Mouse (Mus musculus): Measurements from ENCODE around the gene Kiss1r. TPM values are rescaled to one million over a fixed set of nuclear protein-coding genes. Genes with fewer than 3 reads are reported as not detected.
"Not testable (repeated sequence)": the region's sequence is repeated elsewhere in the genome, so short reads cannot be mapped to it uniquely, and the experiment has no call there.

Kiss1r gene
- total RNA-seq (2021): 1 to 10 TPM; 7.1 to 7.8 TPM

DNA sequence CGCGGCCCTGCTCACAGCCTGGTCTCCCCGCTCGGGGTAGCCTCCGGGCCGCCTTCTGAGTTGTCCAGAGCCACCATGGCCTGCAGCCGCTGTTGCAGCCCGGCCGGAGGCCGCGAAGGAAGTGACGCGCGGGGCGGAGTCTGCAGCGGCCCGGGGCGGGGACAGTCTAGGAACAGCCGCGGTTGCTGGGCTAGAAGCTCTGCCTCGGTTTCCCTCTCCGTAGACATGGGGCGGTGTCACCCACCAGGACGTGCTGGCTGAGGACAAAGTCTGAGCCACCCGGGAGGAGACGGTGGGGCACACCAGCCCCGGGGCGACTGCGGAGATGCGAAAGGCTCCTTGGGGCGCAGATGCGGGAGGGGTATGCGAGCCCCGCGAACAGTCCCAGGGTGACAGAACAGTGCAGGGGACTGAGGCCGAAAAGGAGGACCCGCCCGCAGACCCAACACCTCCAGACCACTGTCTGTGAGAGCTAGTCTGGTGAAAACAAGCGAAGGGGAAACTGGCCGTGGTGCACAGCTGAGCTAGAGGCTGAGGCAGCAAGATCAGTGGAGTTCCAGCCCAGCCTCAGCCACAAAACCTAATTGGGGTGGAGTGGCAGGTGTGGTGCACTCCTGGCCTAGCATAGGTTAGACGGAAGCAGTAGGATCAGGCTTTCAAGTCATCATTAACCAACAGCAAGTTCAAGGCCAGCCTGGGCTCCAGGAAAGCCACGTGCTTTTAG, at the start of gene Kiss1r:
Kiss1r (plus strand) TSS at position 164 of the 724 bp plus-strand sequence.
- intact Hi-C loops (cut with DNase I): no loop called here

DNA sequence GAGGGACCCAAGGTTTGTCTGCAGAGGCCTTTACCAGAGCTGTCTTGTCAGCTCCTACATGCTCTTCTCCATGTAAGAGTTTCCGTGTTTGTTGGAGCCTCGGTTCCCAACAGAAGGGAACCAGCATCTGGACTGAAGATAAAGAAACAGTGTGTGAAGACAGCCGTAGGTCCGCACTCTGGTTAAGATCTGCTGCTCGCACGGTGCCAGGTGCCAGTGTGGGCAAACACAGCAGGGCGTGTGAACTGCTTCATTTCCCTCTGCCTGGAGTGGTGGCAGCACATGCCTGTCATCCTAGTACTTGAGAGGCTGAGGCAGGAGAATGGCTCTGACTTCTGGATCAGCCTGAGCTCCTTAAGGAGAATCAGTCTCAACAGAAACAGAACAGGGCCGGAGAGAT, 44.9 kb upstream of the Kiss1r start:
- intact Hi-C loops (cut with DNase I): no loop called here
- peak in 1 of 2 experiments; percentile 64 for DNase-seq (ENCODE audit: low spot score in 2 of 2)

More for the DNA sequence above, at the start of gene Kiss1r:
- peak; percentile 85 to 86 for DNase-seq (ENCODE audit: low spot score in 2 of 2)

DNA sequence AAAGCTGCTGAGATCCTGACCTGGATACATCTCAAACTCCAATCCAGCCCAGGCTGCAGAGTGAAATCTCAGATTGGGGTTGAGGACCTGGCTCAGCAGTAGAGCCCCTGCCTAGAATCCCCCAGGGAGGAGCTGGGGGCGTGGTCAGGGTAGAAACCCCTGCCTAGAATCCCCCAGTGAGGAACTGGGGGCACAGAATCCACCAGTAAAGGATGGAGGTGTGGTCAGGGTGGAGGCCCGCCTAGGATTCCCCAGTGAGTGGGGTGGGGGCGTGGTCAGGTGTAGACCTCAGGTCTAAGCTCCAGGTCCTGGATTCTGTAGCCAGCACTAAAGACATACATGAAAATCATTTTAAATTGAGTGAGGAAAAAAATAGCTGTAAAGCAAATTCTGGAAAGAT, 43.9 kb upstream of the Kiss1r start:
- intact Hi-C loops (cut with DNase I): no loop called here
- DNase-seq (ENCODE audit: low spot score in 2 of 2): no peak

DNA sequence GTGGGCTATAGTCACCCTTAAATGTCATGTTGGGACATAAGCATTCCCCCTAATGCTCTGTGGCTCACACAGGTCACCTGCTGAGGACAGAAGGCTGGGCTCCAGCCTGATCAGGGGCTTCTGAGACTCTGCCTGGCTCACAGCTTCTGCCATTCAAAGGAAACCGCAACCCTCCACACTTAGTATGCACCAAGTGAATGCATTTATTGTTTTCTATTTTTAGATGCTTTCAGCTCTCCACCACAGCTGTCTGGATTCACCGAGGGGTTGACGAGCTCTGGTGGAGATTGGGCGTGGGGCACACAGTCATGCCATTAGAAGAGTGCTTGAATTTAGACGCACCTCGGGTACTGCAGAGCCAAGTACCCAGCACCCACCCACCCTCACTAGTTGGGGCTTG, 43.5 kb upstream of the Kiss1r start:
- intact Hi-C loops (cut with DNase I): no loop called here
- no peak for DNase-seq (ENCODE audit: low spot score in 2 of 2)

- no peak for DNase-seq (ENCODE audit: low spot score in 2 of 2)
- intact Hi-C loops (cut with DNase I): no loop called here
Measured at GRCm38 (mm10) chr10:79873715-79874289, 43.0 kb upstream of the Kiss1r start.

- intact Hi-C loops (cut with DNase I): no loop called here
- DNase-seq (ENCODE audit: low spot score in 2 of 2): no peak
Measured at GRCm38 (mm10) chr10:79874290-79874862, 42.4 kb upstream of the Kiss1r start, which contains the start of the genes Prtn3 and Plppr3. Prtn3 (plus strand) TSS chr10:79874476. Plppr3 (minus strand) TSS chr10:79874634.

- intact Hi-C loops (cut with DNase I): no loop called here
- DNase-seq (ENCODE audit: low spot score in 2 of 2): no peak
Measured at GRCm38 (mm10) chr10:79877174-79877573, 39.6 kb upstream of the Kiss1r start.

DNA sequence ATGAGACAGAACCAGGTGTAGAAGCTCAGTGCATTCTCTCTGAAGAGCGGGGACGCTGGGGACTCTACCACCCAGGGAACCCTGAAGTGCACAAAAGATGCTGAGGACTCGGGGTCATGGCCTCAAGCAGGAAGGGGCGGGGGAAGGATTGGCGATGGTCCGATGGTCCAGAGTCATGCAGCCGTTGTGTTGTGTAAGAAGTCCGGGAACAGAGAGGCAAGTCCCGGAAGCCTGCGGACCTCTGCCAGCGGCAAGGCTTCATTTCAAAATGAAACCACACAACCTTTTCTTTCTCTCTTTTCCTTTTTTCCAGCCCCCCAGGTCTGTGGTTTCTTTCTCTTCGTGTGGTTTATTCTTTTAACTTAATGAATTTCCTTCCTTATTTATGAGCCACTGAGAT, 39.0 kb upstream of the Kiss1r start:
- no peak for DNase-seq (ENCODE audit: low spot score in 2 of 2)
- intact Hi-C loops (cut with DNase I): no loop called here

GRCm38 (mm10) chr10:79879527-79879926, 37.2 kb upstream of the Kiss1r start:
- DNase-seq (ENCODE audit: low spot score in 2 of 2): no peak
- intact Hi-C loops (cut with DNase I): no loop called here

GRCm38 (mm10) chr10:79880721-79881120, 36.0 kb upstream of the Kiss1r start:
- intact Hi-C loops (cut with DNase I): loop anchor here (5.0 kb wide), 1 partner anchor 43 kb away; no protein-coding TSS in a partner anchor

DNA sequence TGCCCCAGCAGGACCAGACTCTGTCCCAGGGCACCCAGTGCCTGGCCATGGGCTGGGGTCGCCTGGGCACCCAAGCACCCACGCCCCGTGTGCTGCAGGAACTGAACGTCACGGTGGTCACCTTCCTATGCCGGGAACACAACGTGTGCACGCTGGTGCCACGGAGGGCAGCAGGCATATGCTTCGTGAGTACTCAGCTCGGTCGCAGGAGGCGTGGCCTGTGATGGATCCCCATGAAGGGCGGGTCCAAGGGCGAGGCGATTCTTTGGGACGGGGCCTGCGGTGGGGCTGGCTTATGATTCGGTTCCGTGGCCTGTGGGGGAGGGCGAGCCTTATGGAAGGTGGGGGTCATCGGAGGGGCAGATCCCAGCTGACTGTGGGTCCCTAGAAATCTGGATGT, 34.8 kb upstream of the Kiss1r start:
- no peak for DNase-seq (ENCODE audit: low spot score in 2 of 2)

More at GRCm38 (mm10) chr10:79880721-79881120, 36.0 kb upstream of the Kiss1r start:
- no peak for DNase-seq (ENCODE audit: low spot score in 2 of 2)

DNA sequence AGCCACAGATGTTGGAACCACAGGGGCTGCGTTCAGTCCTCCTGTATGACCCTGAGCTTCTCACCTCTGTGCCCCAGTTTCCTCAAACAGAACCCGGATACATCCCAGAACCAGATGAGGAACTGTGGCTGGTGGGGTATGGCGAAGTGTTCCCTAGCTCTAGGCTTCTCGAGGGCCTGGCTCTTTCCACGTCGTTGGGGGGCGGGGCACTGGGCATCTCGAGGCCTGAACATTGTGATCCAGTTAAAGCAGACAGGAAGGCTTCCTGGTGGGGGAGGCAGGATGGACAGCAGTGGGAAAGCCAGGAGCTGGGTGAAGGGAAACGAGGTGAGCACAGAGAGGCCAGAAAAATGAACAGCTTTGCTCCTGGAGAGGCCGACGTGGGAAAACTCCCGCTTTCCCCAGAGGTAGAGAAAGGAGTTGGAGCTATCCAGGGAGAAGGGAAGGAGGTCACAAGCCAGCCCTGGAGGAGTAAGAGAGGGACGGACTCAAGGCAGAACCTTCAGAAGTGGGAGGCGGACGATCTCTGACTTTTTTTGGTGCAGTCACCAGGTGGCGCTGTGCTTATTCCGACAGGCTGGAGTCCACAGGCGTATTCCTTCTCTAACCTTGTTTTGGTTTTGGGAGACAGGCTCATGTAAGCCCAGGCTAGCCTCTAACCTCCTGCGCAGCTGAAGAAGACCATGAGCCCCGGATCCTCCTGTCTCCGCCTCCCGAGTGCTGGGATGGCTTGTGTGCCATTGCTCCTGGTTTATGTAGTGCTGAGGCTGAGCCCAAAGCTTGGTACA, 33.3 kb upstream of the Kiss1r start:
- peak; percentile 76 to 84 for DNase-seq (ENCODE audit: low spot score in 2 of 2)
- intact Hi-C loops (cut with DNase I): loop anchor here (2.0 to 5.0 kb wide), 2 partner anchors 41 to 46 kb away; no protein-coding TSS in a partner anchor

More for the DNA sequence above, 34.8 kb upstream of the Kiss1r start:
- intact Hi-C loops (cut with DNase I): loop anchor here (2.0 to 5.0 kb wide), 2 partner anchors 43 to 45 kb away; no protein-coding TSS in a partner anchor

DNA sequence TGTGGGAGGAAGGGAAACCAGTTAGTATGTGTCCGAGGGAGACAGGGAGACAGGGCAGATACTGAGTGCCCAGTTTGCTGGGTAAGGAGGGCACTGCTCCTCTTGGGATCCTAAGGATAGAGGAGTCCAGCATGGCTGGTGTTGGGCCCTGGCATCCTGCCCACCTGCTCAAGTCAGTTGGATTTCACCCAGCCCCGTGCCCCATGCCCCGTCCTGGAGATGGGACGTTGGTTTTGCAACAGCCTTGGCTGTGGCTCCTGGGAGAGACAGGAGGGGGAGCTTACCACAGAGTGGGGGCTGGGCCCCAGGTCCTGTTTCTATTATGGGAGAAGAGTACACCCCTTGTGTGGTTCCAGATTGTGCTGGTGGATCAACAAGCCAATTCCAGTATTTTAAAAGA, 32.3 kb upstream of the Kiss1r start:
- intact Hi-C loops (cut with DNase I): loop anchor here (5.0 kb wide), 1 partner anchor 47 kb away; no protein-coding TSS in a partner anchor
- DNase-seq (ENCODE audit: low spot score in 2 of 2): no peak

DNA sequence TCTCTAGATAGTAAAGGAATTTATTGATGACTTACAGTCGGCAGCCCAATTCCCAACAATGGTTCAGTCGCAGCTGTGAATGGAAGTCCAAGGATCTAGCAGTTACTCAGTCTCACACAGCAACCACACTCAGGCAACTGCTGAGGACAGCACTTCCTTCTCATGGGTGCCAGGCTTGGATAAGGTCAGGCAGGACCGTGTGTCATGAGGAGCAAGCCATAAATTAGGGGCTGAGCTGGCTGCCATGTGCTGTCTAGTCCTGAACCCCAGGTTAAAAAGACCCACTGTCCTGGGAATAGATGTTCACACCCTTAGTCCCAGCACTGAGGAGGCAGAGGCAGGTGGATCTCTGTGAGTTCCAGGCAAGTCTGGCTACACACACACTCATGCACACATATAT, 31.8 kb upstream of the Kiss1r start:
- intact Hi-C loops (cut with DNase I): loop anchor here (5.0 kb wide), 1 partner anchor 48 kb away; no protein-coding TSS in a partner anchor
- not testable (repeated sequence) for DNase-seq (ENCODE audit: low spot score in 2 of 2)

DNA sequence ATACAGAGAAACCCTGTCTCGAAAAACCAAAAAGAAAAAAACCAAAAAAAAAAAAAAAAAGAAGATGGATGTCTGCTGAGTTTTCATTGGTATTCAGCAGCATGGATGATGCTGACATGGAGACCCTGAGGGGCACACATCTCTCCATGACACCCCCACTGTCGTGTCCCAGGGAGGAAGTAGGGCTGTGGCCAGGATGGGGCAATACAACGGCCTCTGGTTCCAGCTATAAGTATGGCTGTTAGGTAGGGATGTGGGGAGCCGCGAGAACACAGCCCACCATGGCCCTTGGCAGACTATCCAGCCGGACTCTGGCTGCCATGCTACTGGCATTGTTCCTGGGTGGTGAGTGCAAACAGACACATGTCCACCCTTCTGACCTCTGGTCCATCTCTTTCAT, 30.7 kb upstream of the Kiss1r start, which contains the start of gene Elane:
Elane (plus strand) TSS at position 194 of the 400 bp plus-strand sequence.
- intact Hi-C loops (cut with DNase I): no loop called here
- DNase-seq (ENCODE audit: low spot score in 2 of 2): no peak

DNA sequence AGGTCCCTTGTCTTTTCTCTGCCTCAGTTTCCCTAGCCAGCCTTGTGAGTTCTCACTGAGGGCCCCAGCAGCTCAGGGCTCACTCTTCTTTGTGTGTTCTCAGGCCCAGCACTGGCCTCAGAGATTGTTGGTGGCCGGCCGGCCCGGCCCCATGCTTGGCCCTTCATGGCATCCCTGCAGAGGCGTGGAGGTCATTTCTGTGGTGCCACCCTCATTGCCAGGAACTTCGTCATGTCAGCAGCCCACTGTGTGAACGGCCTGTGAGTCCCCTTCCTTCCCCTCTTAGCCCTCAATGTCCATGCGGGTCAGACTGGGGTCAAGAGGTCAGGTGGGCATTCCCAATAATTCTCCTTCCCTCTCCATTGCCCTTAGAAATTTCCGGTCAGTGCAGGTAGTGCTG, 30.2 kb upstream of the Kiss1r start:
- no peak for DNase-seq (ENCODE audit: low spot score in 2 of 2)
- intact Hi-C loops (cut with DNase I): no loop called here

DNA sequence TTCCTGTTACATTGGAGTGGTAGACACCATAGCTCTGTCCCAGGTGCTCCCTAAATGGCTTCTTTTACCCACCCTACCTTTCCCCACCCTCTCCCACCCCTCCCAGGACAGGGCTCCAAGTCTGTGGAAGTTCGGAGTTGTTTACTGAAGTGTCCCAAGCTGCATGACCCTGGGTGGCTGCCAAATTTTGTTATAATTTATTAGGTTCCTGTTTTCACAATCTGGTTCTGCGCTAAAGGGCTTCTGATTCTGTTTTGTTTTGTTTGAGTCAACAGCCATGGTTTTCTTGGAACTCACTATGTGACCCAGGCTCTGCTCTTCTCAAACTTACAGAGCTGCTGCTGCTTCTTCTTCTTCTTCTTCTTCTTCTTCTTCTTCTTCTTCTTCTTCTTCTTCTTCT, 27.4 kb upstream of the Kiss1r start:
- DNase-seq (ENCODE audit: low spot score in 2 of 2): no peak
- intact Hi-C loops (cut with DNase I): no loop called here

- intact Hi-C loops (cut with DNase I): loop anchor here (5.0 kb wide), 1 partner anchor 67 kb away; no protein-coding TSS in a partner anchor
- no peak for DNase-seq (ENCODE audit: low spot score in 2 of 2)
Measured at GRCm38 (mm10) chr10:79890670-79891069, 26.1 kb upstream of the Kiss1r start, which contains the start of gene Cfd. Cfd (plus strand) TSS chr10:79890853.

DNA sequence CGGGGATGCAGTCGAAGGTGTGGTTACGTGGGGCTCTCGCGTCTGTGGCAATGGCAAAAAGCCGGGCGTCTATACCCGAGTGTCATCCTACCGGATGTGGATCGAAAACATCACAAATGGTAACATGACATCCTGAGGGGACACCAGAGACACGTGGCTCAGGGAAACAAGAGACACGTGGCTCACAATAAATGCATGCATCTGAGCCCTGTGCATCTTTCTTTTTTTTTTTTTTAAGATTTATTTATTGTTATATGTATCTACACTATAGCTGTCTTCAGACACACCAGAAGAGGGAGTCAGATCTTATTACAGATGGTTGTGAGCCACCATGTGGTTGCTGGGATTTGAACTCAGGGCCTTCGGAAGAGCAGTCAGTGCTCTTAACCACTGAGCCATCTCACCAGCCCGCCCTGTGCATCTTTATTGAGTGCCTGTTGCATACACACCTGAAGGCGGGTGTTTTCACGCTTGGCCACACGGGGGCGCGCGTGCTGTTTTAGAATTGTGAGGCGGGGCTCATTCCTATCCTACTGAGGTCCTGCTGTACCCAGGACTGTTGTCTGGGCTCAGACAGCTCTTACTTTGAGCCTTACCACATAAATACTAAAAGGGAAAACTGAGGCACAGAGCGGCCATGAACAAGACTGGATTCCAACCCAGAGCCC, 24.2 kb upstream of the Kiss1r start:
- intact Hi-C loops (cut with DNase I): loop anchor here (2.0 to 5.0 kb wide), 2 partner anchors 32 to 65 kb away; no protein-coding TSS in a partner anchor
- peak; percentile 73 to 83 for DNase-seq (ENCODE audit: low spot score in 2 of 2)

All from left cerebral cortex, postnatal 25 days (tissue).